Mouse (Mus musculus) limb, embryonic 14.5 days (tissue): Measurements from ENCODE around the gene Zkscan16. TPM values are rescaled to one million over a fixed set of nuclear protein-coding genes. Genes with fewer than 3 reads are reported as not detected.

Source experiments
- ATAC-seq: fragments of 200-750 bp; cut with Nextera tagmentation; 2 replicates; pipeline ENCODE4 v1.8.0; 2017; ENCODE audit warnings: low read depth, moderate number of reproducible peaks, moderate TSS enrichment; ENCODE audit not compliant: low FRiP score
- DNase-seq: peaks from one replicate; pipeline ENCODE4 v3.0.0-alpha.2; 2015; ENCODE audit warnings: low spot score
- H3K27ac ChIP-seq: fragments of 300-500 bp; sonication (generic); replicated peaks from 2 replicates; pipeline ENCODE4 v1.5.1; 2014; ENCODE audit warnings: low read depth, mild to moderate bottlenecking, low read length, moderate library complexity, mixed read lengths
- H3K27me3 ChIP-seq: fragments of 300-500 bp; sonication (generic); 2 replicates; pipeline ENCODE4 v1.6.1; 2014; ENCODE audit warnings: low read length, mixed read lengths; ENCODE audit not compliant: control insufficient read depth, insufficient read depth
- H3K36me3 ChIP-seq: fragments of 300-500 bp; sonication (generic); 2 replicates; pipeline ENCODE4 v1.6.1; 2014; ENCODE audit warnings: mild to moderate bottlenecking, low read length, moderate library complexity, mixed read lengths; ENCODE audit not compliant: control insufficient read depth, insufficient read depth
- H3K4me1 ChIP-seq: fragments of 300-500 bp; sonication (generic); 2 replicates; pipeline ENCODE4 v1.6.1; 2014; ENCODE audit warnings: antibody characterized with exemption, low read length, mixed read lengths; ENCODE audit not compliant: control insufficient read depth, insufficient read depth
- H3K4me2 ChIP-seq: fragments of 300-500 bp; sonication (generic); replicated peaks from 2 replicates; pipeline ENCODE4 v1.6.1; 2014; ENCODE audit warnings: low read depth, mild to moderate bottlenecking, low read length, moderate library complexity; ENCODE audit not compliant: severe bottlenecking
- H3K4me3 ChIP-seq: fragments of 300-500 bp; sonication (generic); replicated peaks from 2 replicates; pipeline ENCODE4 v1.5.1; 2014; ENCODE audit warnings: low read length
- H3K9ac ChIP-seq: fragments of 300-500 bp; sonication (generic); 2 replicates; pipeline ENCODE4 v1.6.1; 2014; ENCODE audit warnings: mild to moderate bottlenecking, low read depth, low read length, moderate library complexity; ENCODE audit not compliant: severe bottlenecking
- H3K9me3 ChIP-seq: fragments of 300-500 bp; sonication (generic); 2 replicates; pipeline ENCODE4 v1.6.1; 2016; ENCODE audit warnings: low read length; ENCODE audit not compliant: control insufficient read depth
- POLR2A ChIP-seq: fragments of 200-500 bp; IDR thresholded peaks from 2 replicates; pipeline ENCODE4 v1.8.0; 2012; ENCODE audit warnings: inconsistent platforms, mild to moderate bottlenecking, moderate library complexity, borderline replicate concordance; ENCODE audit not compliant: insufficient read depth, insufficient read length; ENCODE audit errors: extremely low read depth
- WGBS: fragments of 180-500 bp; shearing (Covaris S2); extraction: QIAGEN DNeasy Blood & Tissue Kit; methylation state at CpG from one replicate; pipeline ENCODE4 v1.1.7; 2014; 5-methylcytosine and 5-hydroxymethylcytosine counted together
- polyA plus RNA-seq, 2 experiments: library from polyadenylated mRNA; depleted of rRNA in 1 of 2; stranded (reverse) in 1 of 2; unstranded in 1 of 2; fragments of >200 nt; fragmentation: Nextera tagmentation in 1 of 2; extraction: Ambion mirVana in 1 of 2; gene quantifications; 2 replicates each; pipeline versions ENCODE4 v1.2.1 to v1.2.3; 2012 to 2014

Gene Zkscan16
- polyA plus RNA-seq, 2 experiments: 0.91 to 2.5 TPM

DNA sequence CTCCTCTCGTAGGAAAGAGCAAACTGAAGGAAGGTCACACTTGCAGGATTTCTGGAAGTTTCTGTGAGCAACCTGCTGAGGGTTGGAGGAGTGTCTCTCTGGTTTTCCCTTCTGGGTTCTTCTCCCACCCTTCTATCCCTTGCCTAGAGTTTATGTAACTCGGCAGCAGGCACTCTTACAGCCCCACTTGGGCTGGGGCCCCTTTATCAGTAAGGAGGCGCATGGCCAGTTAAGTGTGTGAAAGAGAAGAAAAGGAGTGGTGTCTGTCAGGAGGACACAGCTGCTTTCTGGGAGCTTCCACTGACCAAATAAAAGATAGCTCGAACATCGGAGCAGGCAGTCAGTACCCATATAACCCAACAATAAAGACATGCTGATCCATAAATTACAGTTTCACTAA lies 48.8 kb downstream of the Zkscan16 start:
- no peak for ATAC-seq
- no peak for TF ChIP-seq POLR2A
- WGBS: 76% methylated on average over 5 of the region's 5 CpGs

DNA sequence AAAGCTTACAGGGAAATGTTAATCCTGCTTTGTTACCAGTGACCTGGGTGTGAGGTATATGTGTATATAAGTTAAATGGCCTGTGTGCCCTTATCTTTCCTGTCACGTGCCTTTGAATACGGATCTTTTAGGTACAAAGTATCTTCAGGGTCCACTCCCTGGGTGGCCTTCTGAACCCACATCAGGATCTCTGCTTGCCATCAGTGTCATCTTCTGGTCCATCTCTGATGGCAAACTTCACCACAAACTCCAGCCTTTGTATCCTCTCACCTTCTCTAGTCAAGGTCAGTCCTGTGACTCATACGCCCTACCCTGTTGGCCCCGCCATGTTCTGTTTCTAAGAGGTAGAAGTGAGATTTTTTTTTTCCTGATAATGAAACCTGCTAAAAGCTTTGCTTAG lies 51.3 kb downstream of the Zkscan16 start, which contains the start of gene Dnajc25:
Gene Dnajc25, plus strand, starts transcription at position 301 of the 400 bp plus-strand sequence.
- 86% methylated on average over 4 of the region's 4 CpGs for WGBS
- Histone ChIP-seq H3K4me3 (no peak within 1 kb of the TSS), H3K4me1 (no peaks in the 10 kb centered on the region), H3K36me3 (no peaks in the 10 kb centered on the region), H3K4me2 (no peak within 1 kb of the TSS), H3K27me3 (no peaks in the 10 kb centered on the region), H3K27ac (no peak within 1 kb of the TSS), H3K9me3 (no peaks in the 10 kb centered on the region), H3K9ac (no peak within 1 kb of the TSS)
- DNase-seq (no peak), ATAC-seq (no peak)
- TF ChIP-seq POLR2A: no peak

More for the DNA sequence above, 48.8 kb downstream of the Zkscan16 start:
- H3K9ac ChIP-seq: no peak overlapping the region
- no peak overlapping the region for H3K4me3 ChIP-seq
- no peaks in the 10 kb centered on the region; the same call in 1 of the 2 replicates for H3K4me1 ChIP-seq
- no peak overlapping the region for H3K27ac ChIP-seq
- DNase-seq: no peak
- no peaks in the 10 kb centered on the region for H3K9me3 ChIP-seq
- no peaks in the 10 kb centered on the region for H3K36me3 ChIP-seq
- no peaks in the 10 kb centered on the region for H3K27me3 ChIP-seq
- H3K4me2 ChIP-seq: no peak overlapping the region

GRCm38 (mm10) chr4:58995251-58995693 lies 51.8 kb downstream of the Zkscan16 start:
- no peak for DNase-seq
- Histone ChIP-seq H3K4me2 (no peak overlapping the region), H3K4me1 (no peaks in the 10 kb centered on the region), H3K4me3 (no peak overlapping the region), H3K27me3 (no peaks in the 10 kb centered on the region), H3K9me3 (no peaks in the 10 kb centered on the region), H3K9ac (no peak overlapping the region), H3K36me3 (no peaks in the 10 kb centered on the region), H3K27ac (no peak overlapping the region)
- no peak for TF ChIP-seq POLR2A
- ATAC-seq: no peak
- WGBS: 69% methylated on average over 8 of the region's 8 CpGs

DNA sequence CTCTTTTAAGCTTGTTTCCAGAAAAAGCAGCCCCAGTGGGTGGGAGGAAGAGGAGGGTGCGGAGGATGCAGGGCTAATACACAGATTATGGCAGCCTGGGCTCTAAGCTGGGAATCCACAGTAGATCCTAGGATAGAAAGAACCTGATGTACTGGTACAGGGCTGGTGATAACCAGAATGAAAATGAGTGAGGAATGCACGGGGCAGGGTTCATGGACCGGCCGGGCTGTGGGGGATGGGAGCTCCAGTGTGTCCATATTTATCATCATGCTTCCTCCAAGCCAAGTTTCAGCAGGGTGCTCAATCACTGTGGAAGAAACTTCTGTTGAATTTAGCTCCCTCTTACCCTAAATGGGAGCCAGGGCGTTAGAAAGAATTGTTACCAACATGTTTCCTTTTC lies 53.7 kb downstream of the Zkscan16 start:
- Histone ChIP-seq H3K4me1 (no peaks in the 10 kb centered on the region), H3K27ac (no peak overlapping the region), H3K36me3 (no peaks in the 10 kb centered on the region), H3K4me2 (no peak overlapping the region), H3K9me3 (no peaks in the 10 kb centered on the region), H3K4me3 (no peak overlapping the region), H3K9ac (no peak overlapping the region), H3K27me3 (no peaks in the 10 kb centered on the region)
- TF ChIP-seq POLR2A: no peak
- 80% methylated on average over 5 of the region's 5 CpGs for WGBS
- DNase-seq (no peak), ATAC-seq (no peak)

GRCm38 (mm10) chr4:58998688-58999087 lies 55.3 kb downstream of the Zkscan16 start:
- no peak overlapping the region for H3K4me2 ChIP-seq
- H3K4me1 ChIP-seq: no peaks in the 10 kb centered on the region
- H3K27me3 ChIP-seq: no peaks in the 10 kb centered on the region
- 91% methylated on average over 1 of the region's 1 CpGs for WGBS
- H3K9me3 ChIP-seq: no peaks in the 10 kb centered on the region
- no peak for DNase-seq
- no peak overlapping the region for H3K4me3 ChIP-seq
- no peak overlapping the region for H3K9ac ChIP-seq
- no peak for TF ChIP-seq POLR2A
- no peak for ATAC-seq
- no peaks in the 10 kb centered on the region for H3K36me3 ChIP-seq
- no peak overlapping the region for H3K27ac ChIP-seq

DNA sequence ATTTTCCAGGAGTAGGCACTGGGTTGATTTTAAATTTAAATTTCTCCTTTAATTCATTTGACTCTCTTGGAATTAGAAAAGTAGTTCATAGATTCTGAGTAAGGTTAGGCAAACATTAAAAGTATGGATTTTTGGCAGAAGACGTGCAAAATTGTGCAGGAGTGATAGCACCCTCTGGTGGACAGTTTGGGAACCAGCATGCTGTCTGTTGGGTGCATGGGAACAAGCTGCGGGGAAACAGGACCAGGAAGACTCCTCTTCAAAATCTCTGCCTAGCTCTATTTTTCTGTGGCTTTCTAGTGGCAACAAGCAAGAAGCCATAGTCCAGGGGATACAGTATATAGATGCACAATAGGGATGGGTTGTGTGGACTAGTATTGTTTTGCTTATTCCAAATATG lies 56.3 kb downstream of the Zkscan16 start:
- H3K27ac ChIP-seq: no peak overlapping the region
- no peak for ATAC-seq
- no peak overlapping the region for H3K4me3 ChIP-seq
- H3K36me3 ChIP-seq: no peaks in the 10 kb centered on the region
- peak; percentile 71 for DNase-seq
- H3K27me3 ChIP-seq: no peaks in the 10 kb centered on the region
- TF ChIP-seq POLR2A: no peak
- 5% methylated on average over 2 of the region's 2 CpGs for WGBS
- H3K9me3 ChIP-seq: no peaks in the 10 kb centered on the region
- peaks cover 2% of the 10 kb centered on the region; the same call in 1 of the 2 replicates for H3K4me1 ChIP-seq
- H3K4me2 ChIP-seq: no peak overlapping the region
- no peak overlapping the region for H3K9ac ChIP-seq
